Mouse (Mus musculus): ENCODE data around the gene Cdkal1. TPM values are rescaled to one million over a fixed set of nuclear protein-coding genes. Genes with fewer than 3 reads are reported as not detected.

Gene Cdkal1
- total and polyA plus RNA-seq, 3 experiments: 8.7 to 13.7 (median 9.5) TPM

DNA sequence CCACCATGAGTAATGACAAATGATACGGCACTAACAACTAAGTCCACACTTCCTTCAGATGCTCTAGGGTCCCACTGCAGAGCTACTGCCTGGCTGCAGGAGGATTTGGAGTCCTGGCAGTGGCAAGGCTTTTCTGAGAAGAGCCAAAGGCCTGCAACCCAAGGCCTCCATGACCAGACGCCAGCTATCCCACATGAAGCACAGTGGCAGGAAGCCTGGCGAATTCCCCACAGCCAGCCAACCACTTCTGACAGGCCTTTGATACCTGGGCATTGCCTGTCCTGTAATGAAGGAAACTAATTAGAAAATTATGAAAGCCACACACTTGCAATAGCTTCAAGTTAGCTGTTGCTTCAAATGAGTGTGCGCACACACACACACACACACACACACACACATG lies 500.5 kb downstream of the Cdkal1 start:
- Histone ChIP-seq H3K27me3 (replicated peaks) (no peaks in the 10 kb centered on the region), H3K4me2 (ENCODE audit: insufficient read depth, low read depth, poor library complexity, severe bottlenecking) (no peak overlapping the region), H3K4me3 (replicated peaks in 1 of 3; ENCODE audit: low read depth in 2 of 3, low read length in 2 of 3, poor library complexity in 1 of 3) (no peak overlapping the region), H3K27ac (ENCODE audit: insufficient read depth, low read depth) (no peak overlapping the region), H3K9ac (ENCODE audit: insufficient read depth, low read depth) (no peak overlapping the region), H3K4me1 (ENCODE audit: control insufficient read depth in 1 of 2, insufficient read depth in 2 of 2) (no peaks in the 10 kb centered on the region), H3K9me3 (replicated peaks; ENCODE audit: low read length) (no peaks in the 10 kb centered on the region), H3K36me3 (replicated peaks in 1 of 2; ENCODE audit: control insufficient read depth in 1 of 2, insufficient read depth in 1 of 2, low read length in 1 of 2) (peaks cover 0 to 25% of the 10 kb centered on the region in 2 experiments), H3K79me2 (replicated peaks; ENCODE audit: control insufficient read depth, extremely low read depth, insufficient read depth, poor library complexity, severe bottlenecking) (no peaks in the 10 kb centered on the region)
- dilution Hi-C loops (cut with MboI; ENCODE audit: extremely low pct_ligation_motif_present, extremely low pct_unique_long_range_greater_than_20kb, low sequenced_read_pairs) (no loop called here), in situ Hi-C loops (cut with MboI; ENCODE audit: low pct_ligation_motif_present, low pct_unique_long_range_greater_than_20kb, low sequenced_read_pairs) (no loop called here)
- TF ChIP-seq PAX5 (IDR thresholded peaks at IDR 0.05; ENCODE audit: low read length) (no peak), MYC (IDR thresholded peaks at IDR 0.05; ENCODE audit: low read depth, low read length) (no peak), JUN (IDR thresholded peaks at IDR 0.05; ENCODE audit: insufficient read depth, low read depth, low read length) (no peak), CHD1 (IDR thresholded peaks at IDR 0.05; ENCODE audit: low read depth, low read length) (no peak), SMC3 (IDR thresholded peaks at IDR 0.05; ENCODE audit: low read depth, low read length) (no peak), MAFK (IDR thresholded peaks at IDR 0.05; ENCODE audit: insufficient replicate concordance, low read length) (no peak), MAX (IDR thresholded peaks at IDR 0.05; ENCODE audit: low read length) (no peak), KAT2A (IDR thresholded peaks at IDR 0.05; ENCODE audit: insufficient replicate concordance, low read length) (no peak), USF1 (IDR thresholded peaks at IDR 0.05; ENCODE audit: low read depth, low read length) (no peak), TCF12 (IDR thresholded peaks at IDR 0.05; ENCODE audit: low read depth, low read length) (no peak), TBP (conservative IDR thresholded peaks at IDR 0.05; ENCODE audit: low read depth, low read length) (no peak), RCOR1 (conservative IDR thresholded peaks at IDR 0.05; ENCODE audit: low read depth, low read length) (no peak), NRF1 (IDR thresholded peaks at IDR 0.05; ENCODE audit: low read depth, low read length) (no peak)
- DNase-seq (ENCODE audit: extremely low read depth): no peak

- dilution Hi-C loops (cut with MboI; ENCODE audit: extremely low pct_ligation_motif_present, extremely low pct_unique_long_range_greater_than_20kb, low sequenced_read_pairs): no loop called here
- no peak for DNase-seq (ENCODE audit: extremely low read depth)
- no peak for TF ChIP-seq E2F4 (IDR thresholded peaks at IDR 0.05; ENCODE audit: insufficient replicate concordance, low read depth, low read length)
- TF ChIP-seq POLR2AphosphoS2 (IDR thresholded peaks at IDR 0.05; ENCODE audit: low read depth, low read length): no peak
- TF ChIP-seq HCFC1 (IDR thresholded peaks at IDR 0.05; ENCODE audit: low read depth, low read length): no peak
- no peak for TF ChIP-seq IRF4 (IDR thresholded peaks at IDR 0.05; ENCODE audit: low read depth, low read length)
- TF ChIP-seq RCOR1 (conservative IDR thresholded peaks at IDR 0.05; ENCODE audit: low read depth, low read length): no peak
- no peak for TF ChIP-seq TCF12 (IDR thresholded peaks at IDR 0.05; ENCODE audit: low read depth, low read length)
- TF ChIP-seq NRF1 (IDR thresholded peaks at IDR 0.05; ENCODE audit: low read depth, low read length): no peak
- TF ChIP-seq PAX5 (IDR thresholded peaks at IDR 0.05; ENCODE audit: low read length): no peak
- TF ChIP-seq JUND (conservative IDR thresholded peaks at IDR 0.05; ENCODE audit: low read depth, low read length): no peak
- no peaks in the 10 kb centered on the region for H3K79me2 ChIP-seq (replicated peaks; ENCODE audit: control insufficient read depth, extremely low read depth, insufficient read depth, poor library complexity, severe bottlenecking)
- no peaks in the 10 kb centered on the region for H3K9me3 ChIP-seq (replicated peaks; ENCODE audit: low read length)
- H3K27me3 ChIP-seq (replicated peaks): no peaks in the 10 kb centered on the region
- in situ Hi-C loops (cut with MboI; ENCODE audit: low pct_ligation_motif_present, low pct_unique_long_range_greater_than_20kb, low sequenced_read_pairs): no loop called here
- no peak overlapping the region for H3K9ac ChIP-seq (ENCODE audit: insufficient read depth, low read depth)
- no peaks in the 10 kb centered on the region for H3K4me1 ChIP-seq (ENCODE audit: control insufficient read depth in 1 of 2, insufficient read depth in 2 of 2)
- H3K4me3 ChIP-seq (replicated peaks in 1 of 3; ENCODE audit: low read depth in 2 of 3, low read length in 2 of 3, poor library complexity in 1 of 3): no peak overlapping the region
- no peak overlapping the region for H3K27ac ChIP-seq (ENCODE audit: insufficient read depth, low read depth)
- H3K36me3 ChIP-seq (replicated peaks in 1 of 2; ENCODE audit: control insufficient read depth in 1 of 2, insufficient read depth in 1 of 2, low read length in 1 of 2): peaks cover 0 to 31% of the 10 kb centered on the region in 2 experiments
- no peak overlapping the region for H3K4me2 ChIP-seq (ENCODE audit: insufficient read depth, low read depth, poor library complexity, severe bottlenecking)
Observed at GRCm38 (mm10) chr13:29353888-29354415, 501.5 kb downstream of the Cdkal1 start.
